Mouse (Mus musculus) ZHBTc4 (cell line): ENCODE measurements around the gene Scamp4.

Source experiments
- DNase-seq: peaks from one replicate; pipeline ENCODE4 v3.0.0-alpha.2; 2011; ENCODE audit warnings: low read depth, low spot score

Scamp4 gene

DNA sequence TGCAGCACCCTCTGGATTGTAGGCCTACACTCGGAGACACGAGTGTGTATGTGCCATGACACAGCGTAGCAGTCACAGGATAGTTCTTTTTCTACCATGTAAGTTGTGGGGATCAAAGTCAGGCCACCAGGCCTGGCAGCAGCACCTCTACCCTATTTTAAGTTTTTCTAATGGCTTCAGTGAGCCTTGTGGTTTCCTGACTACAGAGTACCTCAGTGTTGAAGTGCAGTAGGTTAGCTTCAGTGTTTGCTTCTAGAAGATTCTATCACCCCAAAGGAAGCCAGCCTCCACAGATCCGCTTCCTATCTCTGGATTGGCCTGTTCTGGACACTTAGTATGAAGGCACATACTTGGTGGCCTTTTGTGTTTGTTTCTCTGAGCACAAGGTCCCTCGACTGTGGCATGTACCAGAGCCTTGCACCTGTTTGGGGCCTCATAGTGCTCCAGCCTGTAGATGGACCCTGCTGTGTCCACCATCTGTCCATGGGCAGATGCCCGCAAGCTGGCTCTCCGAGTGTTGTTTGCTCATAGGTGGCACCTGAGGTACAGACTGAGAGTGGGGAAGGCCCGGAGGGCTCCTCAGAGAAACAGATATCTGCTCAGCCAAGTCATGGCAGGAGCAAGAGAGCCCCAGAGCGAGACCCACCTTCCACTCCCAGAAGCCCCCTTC, 7.6 kb downstream of the Scamp4 start:
- no peak for DNase-seq

DNA sequence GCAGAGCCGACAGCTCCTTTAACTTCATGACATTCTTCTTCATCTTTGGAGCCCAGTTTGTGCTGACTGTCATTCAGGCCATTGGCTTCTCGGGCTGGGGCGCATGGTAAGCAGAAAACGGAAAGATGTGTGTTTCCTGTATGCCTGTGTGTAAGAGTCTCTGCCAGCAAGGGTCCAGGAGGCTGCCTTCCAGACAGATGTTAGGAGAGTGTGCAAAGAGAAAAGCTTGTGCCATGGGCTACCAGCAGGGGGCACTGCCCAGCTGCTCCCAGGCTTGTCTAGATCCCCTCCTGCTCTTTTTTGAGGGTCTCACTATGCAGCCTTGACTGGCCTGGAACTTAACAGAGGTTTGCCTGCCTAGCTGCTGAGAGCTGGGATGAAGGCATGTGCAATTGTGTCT, 8.4 kb downstream of the Scamp4 start:
- peak; percentile 61 for DNase-seq

DNA sequence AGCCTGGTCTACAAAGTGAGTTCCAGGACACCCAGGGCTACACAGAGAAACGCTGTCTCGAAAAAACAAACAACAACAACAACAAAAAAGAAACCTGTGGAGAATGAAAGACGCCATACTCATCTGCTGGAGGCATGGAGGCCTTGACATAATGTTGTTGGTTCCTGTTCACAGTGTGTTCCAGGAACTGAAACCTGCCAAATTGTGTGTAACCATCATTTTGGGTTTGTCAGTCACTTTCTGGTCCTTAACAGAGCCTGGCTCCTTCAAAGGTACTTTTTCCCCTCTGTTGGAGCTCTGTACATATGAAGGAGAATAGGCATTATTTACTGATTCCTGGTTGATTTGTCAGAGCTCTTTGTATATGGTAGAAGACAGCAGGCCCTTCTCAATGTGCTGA, 9.2 kb downstream of the Scamp4 start:
- DNase-seq: no peak

DNA sequence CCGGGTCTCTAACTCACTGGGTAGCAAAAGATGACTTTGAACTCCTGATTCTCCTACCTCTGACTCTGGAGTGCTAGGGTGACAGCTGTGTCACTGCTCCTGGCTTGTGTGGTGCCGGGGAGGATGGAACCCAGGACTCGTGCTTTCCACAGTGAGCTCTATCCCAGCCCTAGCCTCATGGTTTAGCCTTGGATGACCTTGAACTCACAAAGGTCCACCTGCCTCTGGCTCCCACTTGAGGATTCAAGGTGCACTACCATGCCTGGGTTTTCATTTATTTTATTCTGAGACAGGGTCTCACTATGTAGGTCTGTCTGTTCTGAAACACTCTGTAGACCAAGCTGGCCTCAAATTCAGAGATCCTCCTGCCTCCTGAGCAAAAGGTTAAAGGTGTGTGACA, 11.1 kb downstream of the Scamp4 start:
- DNase-seq: peak; percentile 65

DNA sequence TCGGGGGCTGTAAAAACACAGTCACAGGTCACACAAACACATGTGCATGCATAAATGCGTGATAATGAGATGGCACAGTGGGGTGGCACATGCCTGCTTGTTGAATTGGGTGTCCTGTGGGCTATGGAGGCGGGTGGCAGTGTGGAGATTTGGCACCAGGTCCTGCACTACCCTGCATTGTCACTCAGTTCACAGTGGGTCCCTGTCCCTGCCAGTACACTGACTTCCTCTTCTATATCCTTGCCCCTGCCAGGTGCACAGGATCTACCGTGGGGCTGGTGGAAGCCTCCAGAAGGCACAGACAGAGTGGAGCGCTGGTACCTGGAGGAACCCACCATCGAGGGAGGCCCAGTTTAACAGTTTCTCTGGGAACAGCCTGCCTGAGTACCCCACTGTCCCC, 11.7 kb downstream of the Scamp4 start:
- no peak for DNase-seq

DNA sequence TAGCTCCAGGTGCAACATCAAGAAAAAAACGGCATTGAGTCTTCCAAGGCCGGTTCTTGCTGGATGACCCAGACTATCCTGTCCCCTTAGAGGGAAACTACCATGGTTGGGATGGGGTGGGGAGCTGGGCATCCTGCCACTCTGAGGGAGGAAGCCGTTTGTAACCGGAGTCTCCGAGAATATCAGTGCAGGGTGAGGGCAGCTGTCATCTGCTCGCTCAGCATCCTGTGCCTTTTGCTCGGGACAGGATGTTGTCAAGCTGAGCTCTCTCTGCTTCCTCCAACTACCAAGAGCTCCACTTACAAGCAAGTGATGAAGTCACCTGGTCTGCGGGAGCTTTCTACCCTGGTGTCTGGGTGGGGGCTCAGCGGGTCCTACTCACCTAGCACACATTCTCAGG, 15.5 kb downstream of the Scamp4 start:
- no peak for DNase-seq

DNA sequence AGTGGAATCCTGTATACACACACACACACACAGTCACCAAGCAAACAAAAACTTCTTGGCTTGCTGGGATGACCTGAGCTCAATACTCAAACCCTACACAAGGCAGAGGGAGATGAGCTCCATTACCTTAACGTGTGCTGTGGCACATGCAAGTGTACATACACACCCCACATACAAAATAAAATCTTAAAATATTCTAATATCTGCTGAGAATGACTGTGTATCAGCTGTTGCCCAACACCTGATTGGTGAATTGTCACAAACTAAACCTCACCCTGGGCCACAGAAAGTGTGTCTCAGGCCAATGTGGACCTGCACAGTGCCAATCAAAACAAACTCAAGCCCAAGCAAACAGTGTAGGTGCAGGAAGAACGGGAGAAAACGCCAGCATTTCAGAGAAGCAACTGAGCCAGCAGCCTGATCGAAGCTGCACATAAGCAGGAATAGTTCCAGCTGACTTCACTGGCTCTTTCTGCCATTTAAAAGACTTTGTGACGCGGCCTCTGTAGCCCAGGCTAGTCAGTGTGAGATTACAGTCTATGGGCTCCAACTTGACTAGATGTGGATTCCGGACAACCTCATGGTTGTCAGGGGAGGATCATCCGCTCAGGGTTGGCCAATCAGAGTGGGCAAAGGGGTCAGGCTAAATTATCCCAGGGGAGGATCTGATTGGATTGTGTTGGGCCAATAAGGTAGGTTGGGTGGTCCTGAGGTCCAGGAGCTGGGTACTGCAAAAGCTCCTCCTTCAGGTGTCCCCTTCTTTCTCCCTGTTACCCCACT, 17.0 kb downstream of the Scamp4 start:
- DNase-seq: peak; percentile 90

DNA sequence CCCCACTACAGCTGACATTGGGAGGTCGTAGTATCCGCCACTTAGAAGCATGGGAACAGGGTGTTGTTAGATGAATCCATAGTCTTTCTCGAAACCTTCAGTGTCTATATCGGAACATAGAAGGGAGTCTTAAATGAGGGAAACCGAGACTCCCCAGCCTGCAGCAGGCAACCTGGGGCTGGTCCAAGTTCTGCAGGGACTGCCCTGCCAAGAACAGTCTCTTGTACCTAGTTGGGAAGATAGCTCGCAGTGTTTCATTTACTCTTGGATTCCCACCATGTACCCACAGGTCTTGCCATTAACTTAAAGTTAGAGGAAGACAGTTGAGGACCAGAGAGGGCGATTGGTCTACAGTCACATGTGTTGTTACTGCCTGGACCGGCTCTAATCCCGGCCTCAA, 17.7 kb downstream of the Scamp4 start:
- no peak for DNase-seq

DNA sequence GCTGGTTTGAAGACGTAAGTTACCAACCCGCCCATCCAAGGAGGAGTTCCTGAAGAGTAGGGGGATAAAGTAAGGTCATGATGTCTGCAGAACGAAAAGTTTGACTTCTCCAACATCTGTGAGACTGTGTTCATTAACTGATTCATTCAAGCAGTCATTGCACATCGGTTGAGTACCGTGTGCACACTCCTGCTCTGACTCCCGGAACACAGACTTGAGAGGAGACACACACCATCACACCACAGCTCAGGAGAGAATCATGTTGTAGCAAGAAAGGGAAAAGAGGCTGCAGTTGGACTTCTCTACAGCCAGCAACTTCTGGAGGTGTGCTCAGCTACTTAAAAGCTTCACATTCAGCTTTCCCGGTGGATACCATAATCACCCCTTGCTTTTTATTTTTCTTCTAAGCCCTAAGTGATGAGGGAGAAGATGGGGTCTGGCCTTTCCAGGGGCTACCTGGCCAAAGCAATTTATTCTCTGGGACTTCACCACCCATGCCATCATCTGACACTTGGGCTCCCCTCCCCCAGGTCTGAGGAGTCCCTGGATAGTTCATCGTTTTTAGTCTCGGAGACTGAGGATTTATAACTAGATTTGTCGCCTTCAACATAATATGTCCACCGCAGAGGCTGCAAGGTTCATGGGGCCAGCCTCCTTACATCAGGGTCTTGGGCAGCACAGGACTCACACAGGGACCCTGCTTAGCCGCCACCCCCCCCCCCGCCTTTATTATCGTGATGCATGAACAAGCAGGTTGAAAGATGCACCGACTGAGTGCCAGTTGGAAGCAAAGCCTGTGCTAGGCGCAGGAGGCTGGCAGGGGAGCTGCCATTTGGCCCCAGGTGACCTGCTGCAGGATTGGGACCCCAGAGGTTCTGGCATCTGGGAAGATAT, 18.4 kb downstream of the Scamp4 start:
- DNase-seq: no peak

DNA sequence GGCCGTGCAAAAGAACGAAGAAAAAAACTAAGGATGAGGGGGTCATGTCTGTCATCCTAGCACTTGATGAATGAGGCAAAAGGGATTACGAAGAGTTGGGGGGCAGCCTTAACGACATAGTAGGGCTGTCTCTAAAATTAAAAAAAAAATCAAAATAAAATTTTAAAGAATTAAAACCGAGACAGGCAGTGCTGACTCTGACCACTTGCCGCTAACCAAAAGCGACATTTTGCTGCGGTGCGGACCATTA, 18.9 kb downstream of the Scamp4 start:
- no peak for DNase-seq

DNA sequence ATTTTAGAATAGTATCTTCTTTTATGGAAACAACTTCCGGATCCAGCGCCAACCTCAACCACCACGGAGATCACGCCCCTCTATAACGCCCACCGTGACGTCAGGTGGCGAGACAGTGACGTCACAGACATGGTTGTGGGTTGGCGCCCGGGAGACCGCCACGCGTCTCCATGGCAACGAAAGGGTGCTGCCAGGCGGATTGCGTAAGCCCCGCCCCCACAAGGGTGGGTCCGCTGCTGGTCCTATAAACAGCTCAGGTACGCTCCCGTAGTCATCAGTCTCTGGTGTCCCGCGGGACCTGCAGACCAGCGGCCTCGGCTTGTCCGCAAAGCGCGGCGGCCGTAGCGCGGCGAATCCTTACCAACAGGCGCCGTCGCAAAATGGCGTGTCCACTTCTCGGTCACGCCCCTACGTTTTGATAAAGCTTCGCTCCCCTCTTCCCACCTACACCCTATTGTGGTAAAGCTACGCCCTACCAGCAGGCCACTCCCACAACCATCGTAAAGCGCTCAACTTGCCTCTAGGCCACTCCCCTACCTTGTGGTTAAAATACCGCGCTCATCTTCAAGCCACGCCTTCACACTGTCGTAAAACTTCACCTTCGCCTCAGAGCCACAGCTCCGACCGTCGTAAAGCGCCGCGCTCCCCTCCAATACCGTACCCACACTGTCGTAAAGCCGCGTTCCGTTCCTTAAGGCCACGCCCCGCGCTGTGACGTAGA, 19.4 kb downstream of the Scamp4 start:
- DNase-seq: peak; percentile 100

DNA sequence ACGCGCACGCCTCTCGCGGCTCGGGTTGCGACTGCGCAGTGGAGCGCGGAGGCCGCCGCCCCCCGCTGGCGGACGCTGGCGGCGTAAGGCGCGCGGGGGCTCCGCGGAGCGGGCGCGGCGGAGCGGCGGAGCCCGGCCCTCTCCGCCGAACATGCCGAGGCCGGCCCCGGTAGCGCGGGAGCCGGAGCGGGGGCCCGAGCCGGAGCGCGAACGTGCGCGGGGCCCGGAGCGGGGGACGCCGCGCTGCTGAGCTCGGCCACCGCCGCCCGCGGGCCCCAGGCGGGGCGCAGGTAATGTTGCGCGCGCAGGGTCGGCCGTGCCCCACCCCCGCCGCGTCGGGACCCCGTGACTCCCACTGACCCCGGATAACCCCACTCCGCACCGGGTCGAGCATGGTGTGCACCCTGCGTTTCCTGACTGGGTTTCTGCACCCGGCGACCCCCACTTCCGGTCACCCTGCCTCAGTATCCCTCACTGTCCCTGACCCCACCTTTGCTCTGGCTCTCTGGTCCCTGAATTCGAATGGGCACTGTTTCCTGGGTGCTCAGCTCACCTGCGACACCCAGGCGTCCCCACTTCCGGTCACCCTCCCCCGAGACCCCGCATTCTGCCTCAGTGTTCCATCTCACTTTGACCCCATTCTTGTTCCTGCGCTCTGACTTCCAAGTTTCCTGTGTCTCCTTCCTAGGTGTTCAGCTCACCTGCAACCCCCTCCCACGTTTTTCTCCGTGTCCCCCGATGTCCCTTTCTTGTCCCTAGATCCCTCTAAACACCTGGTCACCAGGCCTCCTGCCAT, 20.2 kb downstream of the Scamp4 start, which contains the start of gene Csnk1g2:
Gene Csnk1g2 (plus strand): TSS at position 178 of the 796 bp plus-strand sequence.
- DNase-seq: peak; percentile 65

DNA sequence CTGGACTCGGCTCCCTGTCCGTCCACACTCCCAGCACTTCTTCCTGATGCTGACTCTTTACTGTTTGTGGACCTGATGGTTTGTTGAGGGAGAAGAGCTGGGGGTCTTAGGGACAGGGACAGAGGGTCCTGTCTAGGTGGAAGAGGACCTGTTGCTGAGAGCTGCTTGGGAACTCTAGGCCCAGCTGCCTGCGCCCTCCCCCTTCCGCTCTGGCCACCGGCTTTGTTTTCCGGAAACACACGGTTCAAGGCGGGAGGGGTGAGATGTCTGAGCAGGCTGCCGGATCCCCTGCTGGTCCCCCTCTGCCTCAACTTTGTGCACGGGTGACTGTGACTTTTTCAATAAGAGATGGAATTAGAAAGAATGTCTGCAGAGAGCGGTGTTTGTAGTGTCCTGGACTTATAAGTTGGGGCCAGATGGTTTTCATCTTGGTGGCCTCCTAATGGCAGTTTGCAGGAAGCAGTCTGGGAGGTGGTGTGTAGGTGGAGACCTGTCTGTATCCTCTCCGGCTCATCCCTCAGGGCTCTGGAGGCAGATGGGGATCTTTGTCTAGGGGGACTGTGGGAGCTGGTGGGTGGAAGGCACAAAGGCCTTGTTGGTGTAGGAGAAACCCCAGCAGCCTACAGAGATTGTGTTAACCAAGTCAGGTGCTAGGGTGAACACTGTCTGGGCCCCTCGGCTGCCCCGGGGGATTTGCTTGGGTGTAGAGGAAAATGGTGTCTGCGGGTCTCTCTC, 21.0 kb downstream of the Scamp4 start:
- DNase-seq: peak; percentile 65

DNA sequence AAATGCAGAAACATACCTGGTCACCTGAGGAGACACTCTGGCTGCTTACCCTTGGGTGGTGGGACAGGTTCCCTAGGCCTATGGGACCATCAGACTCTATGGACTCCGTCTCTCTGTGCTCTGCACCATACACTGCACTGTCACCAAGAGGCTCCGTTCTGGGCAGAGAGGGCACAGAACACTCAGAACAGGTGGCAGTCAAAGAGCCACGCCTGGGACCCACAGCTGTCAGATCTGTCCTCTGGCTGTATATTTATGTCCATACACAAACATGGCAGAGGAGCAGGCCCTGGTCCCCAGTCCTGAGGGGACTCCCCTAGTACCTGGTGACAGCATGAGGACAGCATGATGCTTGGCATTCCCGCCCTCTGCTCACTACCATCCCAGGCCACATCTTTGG, 23.1 kb downstream of the Scamp4 start:
- DNase-seq: no peak

DNA sequence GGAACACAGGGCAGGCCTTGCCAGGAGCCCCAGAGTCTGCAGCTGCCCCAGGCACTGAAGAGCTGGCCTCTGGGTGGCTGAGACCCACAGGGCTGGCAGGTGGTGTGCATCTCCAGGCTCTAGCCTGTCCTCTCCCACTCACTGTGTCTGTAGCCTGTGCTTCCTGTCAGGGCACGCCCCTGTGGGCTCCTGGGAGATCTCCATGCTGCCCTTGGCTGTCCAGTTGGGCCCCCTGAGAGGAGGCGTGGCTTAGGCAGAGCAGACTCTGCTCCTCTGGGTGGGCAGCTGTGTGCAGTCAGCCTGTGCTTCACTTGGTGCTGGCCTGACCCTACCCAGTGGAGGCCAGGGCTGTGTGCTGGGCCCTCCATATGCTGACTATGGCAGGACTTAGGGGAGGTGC, 25.0 kb downstream of the Scamp4 start:
- no peak for DNase-seq

DNA sequence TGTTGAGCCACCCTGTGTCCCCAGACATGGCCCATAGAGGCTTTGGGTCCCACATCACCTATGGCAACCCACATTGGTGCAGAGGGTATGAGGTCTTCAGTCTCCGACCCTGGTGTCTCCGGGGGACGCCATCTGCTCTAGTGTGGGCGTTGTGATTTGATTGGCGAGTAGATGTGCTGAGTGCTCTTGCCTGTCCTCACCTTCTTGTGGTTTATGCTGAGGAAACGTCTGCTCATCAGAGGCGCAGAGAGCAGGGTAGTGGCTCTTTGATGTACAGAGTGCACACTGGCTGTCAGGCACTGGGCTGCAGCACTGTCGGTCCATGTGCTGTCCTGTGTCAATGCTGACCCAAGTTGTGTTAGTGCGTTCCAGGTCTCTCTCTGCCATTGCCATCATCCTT, 26.3 kb downstream of the Scamp4 start:
- no peak for DNase-seq

DNA sequence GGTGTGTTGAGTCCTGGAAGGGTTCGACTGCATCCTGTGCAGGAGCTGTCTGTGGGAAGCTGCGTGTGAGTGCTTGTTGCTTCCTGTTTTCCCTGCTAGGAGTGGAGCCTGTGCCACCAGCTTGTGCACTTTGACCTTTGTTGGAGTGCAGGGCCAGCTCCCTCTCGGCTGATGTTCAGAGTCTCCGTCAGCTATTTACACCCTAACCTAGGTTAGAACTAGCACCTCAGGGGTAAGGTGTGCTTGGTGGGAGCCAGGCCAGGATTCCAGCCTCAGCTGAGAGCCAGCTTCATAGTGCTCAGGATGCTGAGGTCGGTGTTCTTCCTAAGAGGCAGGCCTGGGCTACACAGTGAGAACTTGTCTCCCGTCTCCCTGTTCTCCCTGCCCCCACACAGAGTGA, 32.7 kb downstream of the Scamp4 start:
- no peak for DNase-seq

DNA sequence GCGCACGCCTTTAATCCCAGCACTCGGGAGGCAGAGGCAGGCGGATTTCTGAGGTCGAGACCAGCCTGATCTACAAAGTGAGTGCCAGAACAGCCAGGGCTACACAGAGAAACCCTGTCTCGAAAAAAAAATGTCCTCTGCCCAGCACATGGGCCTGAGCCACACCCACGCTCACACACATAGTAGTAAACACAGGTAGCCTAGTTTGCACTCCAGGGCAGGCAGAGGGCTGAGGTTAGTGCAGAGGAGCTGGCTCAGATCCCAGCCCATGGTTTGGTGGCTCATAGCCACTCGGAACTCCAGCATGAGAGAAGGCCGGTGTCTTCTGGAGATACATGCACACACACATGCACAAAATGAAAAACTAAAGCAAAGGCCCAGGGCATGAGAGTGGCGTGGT, 44.3 kb downstream of the Scamp4 start:
- no peak for DNase-seq

DNA sequence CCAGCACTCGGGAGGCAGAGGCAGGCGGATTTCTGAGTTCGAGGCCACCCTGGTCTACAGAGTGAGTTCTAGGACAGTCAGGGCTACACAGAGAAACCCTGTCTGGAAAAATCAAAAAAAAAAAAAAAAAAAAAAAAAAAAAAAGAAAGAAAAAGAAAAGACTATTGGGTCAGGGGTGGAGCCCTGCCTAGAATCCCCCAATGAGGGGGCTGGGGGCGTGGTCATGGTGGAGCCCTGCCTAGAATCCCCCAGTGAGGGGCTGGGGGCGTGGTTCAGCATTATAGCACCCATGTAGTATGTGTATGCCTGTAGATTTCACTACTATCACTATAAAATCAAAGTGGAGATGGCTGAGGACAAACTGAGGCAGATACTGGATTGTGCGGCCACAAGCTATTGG, 47.2 kb downstream of the Scamp4 start:
- DNase-seq: peak; percentile 58

DNA sequence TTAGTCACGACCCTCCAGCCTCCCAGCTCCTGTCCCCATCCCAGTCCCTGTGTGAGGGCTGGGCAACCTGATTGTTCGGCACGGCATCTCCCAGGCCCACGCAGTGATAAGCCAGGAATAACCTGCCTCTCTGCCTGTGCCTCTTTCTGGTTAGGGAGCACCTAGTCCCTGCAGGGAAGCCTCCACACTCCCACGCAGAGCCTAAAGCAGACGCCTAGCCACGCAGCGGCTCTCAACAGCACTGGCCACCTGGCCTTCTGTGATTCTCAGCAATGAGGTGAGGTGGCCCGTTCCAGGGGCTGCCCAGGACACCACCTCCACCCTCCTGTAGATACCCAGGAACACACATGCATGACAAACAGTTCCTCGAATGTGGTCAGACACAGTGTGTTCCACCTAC, 47.7 kb downstream of the Scamp4 start:
- no peak for DNase-seq
